Mouse (Mus musculus) heart, postnatal 0 days (tissue): ENCODE measurements around the gene Rnf181.

Experiments
- CTCF ChIP-seq: IDR thresholded peaks from 2 replicates; pipeline ENCODE4 v1.5.1; 2016; ENCODE audit warnings: antibody characterized with exemption, control low read depth, low read depth
- EP300 ChIP-seq: IDR thresholded peaks from 2 replicates; pipeline ENCODE4 v1.6.1; 2016; ENCODE audit warnings: antibody characterized with exemption, low read depth

GRCm38 (mm10) chr6:72414076-72414756 is 47.5 kb upstream of the Rnf181 start, which contains the start of gene Ggcx:
- TF ChIP-seq CTCF (peak; percentile 11; the same call in 1 of the 2 replicates), EP300 (no peak)
